Mouse (Mus musculus): ENCODE measurements at regions not wholly inside any gene's neighbourhood (a gene's known extent, or its start where the extent isn't known, plus 50 kb on each side); places are given as distances from the start of the nearest gene placed in this dataset.

DNA sequence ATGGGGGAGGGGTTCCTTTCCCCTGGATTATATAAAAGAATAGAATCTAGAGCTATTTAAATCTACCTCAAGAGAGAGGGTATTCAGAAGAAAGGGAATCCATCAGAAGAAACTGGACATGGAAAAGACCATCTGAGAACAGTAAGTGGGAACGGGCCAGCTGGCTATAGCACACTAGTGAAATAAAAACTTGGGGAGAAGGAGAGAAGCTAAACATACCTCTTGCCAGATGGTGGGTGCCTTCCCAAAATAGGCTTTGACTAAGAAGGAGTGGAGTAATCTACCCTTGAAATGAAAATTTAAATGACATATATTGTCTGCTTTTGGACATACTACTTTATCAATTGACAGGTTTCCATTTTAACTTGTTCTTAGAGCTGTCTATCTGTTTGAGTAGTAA lies 657.6 kb downstream of the Inhba start:
- TF ChIP-seq POLR2A (IDR thresholded peaks at IDR 0.05; ENCODE audit: extremely low read depth, insufficient read depth, low read length) (no peak), CTCF (IDR thresholded peaks at IDR 0.05; ENCODE audit: extremely low read depth, insufficient read depth, low read length) (no peak)
